19 mouse cellular contexts compared by ENCODE assay signal in the genomic region with DNA sequence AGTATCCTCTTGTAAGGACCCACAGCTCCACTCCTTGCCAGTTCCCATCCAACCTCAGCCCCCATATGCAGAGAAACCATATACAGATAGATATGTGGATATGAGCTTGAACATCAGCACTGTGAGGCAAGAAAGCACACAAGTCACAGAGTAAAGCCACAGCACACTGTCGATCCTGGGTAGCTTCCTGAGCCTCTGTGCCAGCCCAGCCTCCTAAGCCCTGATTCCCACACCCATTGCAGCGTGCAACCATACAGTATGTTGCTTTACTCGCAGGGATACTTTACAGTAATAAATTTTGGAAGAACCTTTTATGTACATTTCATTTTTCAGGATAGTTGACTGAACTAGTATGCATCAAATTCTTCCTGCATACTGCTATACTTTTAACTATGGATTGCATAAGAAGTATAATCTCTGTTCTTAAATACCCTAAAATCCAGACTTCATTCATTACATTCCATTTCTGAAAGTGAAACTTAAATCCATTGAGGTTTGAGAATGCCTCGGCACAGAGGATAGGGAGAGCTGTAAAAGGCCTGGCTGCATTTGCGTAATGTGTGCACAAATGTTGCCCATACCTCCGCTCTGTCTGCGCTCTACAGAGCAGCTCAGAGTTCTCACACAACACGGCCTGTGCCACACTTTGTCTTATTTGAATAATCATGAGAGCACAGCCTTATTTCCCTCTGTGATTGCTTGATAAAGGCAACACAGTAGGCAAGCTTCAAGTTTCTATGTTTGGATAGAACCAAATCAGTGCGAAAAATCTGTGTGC. TPM values are rescaled to one million over a fixed set of nuclear protein-coding genes. Genes with fewer than 3 reads are reported as not detected.
DNase-seq lines count a peak whose midpoint lies in the region; ATAC-seq and TF ChIP-seq lines count a peak whose summit lies in the region.
"Had no signal": no experiment of that assay in that cellular context is flagged by ENCODE, and none has a peak within 500 bp of the region (broad histone marks: within the 10 kb centered on the region; RNA-seq: fewer than 3 reads in every experiment).

No protein-coding gene starts in this region.

- peaks cover 36% of the 10 kb centered on the region for H3K4me1 ChIP-seq in embryonic facial prominence, embryonic 13.5 days
- H3K4me1 ChIP-seq in embryonic facial prominence, embryonic 10.5 days: peaks cover 11% of the 10 kb centered on the region; the same call in 1 of the 2 replicates
- H3K4me1 ChIP-seq in limb, embryonic 15.5 days: peaks cover 24% of the 10 kb centered on the region
- H3K4me1 ChIP-seq: liver, embryonic 15.5 days; midbrain, embryonic 15.5 days; neural tube, embryonic 12.5 days had no signal

- H3K4me2 ChIP-seq in embryonic facial prominence, embryonic 13.5 days: peak overlapping the region; percentile 11
- no peak overlapping the region for H3K4me2 ChIP-seq in limb, embryonic 15.5 days
- H3K4me2 ChIP-seq: embryonic facial prominence, embryonic 15.5 days; liver, embryonic 15.5 days; midbrain, embryonic 15.5 days; neural tube, embryonic 12.5 days had no signal

- no peak overlapping the region for H3K4me3 ChIP-seq in embryonic facial prominence, embryonic 13.5 days
- no peak overlapping the region for H3K4me3 ChIP-seq in embryonic facial prominence, embryonic 10.5 days
- H3K4me3 ChIP-seq in layer of hippocampus, adult 2 months: peak overlapping the region; percentile 6; the same call in 1 of the 2 replicates
- H3K4me3 ChIP-seq in limb, embryonic 15.5 days: no peak overlapping the region
- H3K4me3 ChIP-seq: embryonic facial prominence, embryonic 15.5 days; liver, embryonic 15.5 days; midbrain, embryonic 15.5 days; neural tube, embryonic 12.5 days had no signal

- no peaks in the 10 kb centered on the region for H3K27me3 ChIP-seq in embryonic facial prominence, embryonic 13.5 days
- H3K27me3 ChIP-seq in embryonic facial prominence, embryonic 10.5 days (replicated peaks; ENCODE audit: low read depth, poor library complexity, severe bottlenecking): 0 out of 2 replicates have a peak, but pooled peaks cover 3% of the 10 kb centered on the region
- H3K27me3 ChIP-seq in limb, embryonic 15.5 days: no peaks in the 10 kb centered on the region
- H3K27me3 ChIP-seq: CH12.LX; embryonic facial prominence, embryonic 15.5 days; liver, embryonic 15.5 days; midbrain, embryonic 15.5 days; neural tube, embryonic 12.5 days had no signal

- H3K9ac ChIP-seq in embryonic facial prominence, embryonic 13.5 days: no peak overlapping the region
- no peak overlapping the region for H3K9ac ChIP-seq in limb, embryonic 15.5 days
- H3K9ac ChIP-seq: embryonic facial prominence, embryonic 15.5 days; liver, embryonic 15.5 days; midbrain, embryonic 15.5 days; neural tube, embryonic 12.5 days had no signal

- H3K27ac ChIP-seq in embryonic facial prominence, embryonic 13.5 days: peak overlapping the region; percentile 22; the same call in 1 of the 2 replicates
- no peak overlapping the region for H3K27ac ChIP-seq in embryonic facial prominence, embryonic 10.5 days (replicated peaks)
- no peak overlapping the region for H3K27ac ChIP-seq in layer of hippocampus, adult 2 months
- H3K27ac ChIP-seq in limb, embryonic 15.5 days: 0 out of 2 replicates have a peak overlapping the region, but pooled peaks have one; percentile 2
- H3K27ac ChIP-seq: embryonic facial prominence, embryonic 15.5 days; liver, embryonic 15.5 days; midbrain, embryonic 15.5 days; neural tube, embryonic 12.5 days had no signal

- ATAC-seq in embryonic facial prominence, embryonic 13.5 days (ENCODE audit: insufficient number of reproducible peaks, insufficient read depth, low FRiP score, low TSS enrichment, low read depth): no peak
- no peak for ATAC-seq in limb, embryonic 15.5 days (ENCODE audit: insufficient number of reproducible peaks, low FRiP score, low TSS enrichment, low read depth)
- ATAC-seq in CD4-positive, CD25-positive, alpha-beta regulatory T cell, adult 4 months: no peak
- ATAC-seq: midbrain, embryonic 15.5 days had no signal

- no peaks in the 10 kb centered on the region for H3K9me3 ChIP-seq in embryonic facial prominence, embryonic 13.5 days
- H3K9me3 ChIP-seq in embryonic facial prominence, embryonic 10.5 days: no peaks in the 10 kb centered on the region
- H3K9me3 ChIP-seq in limb, embryonic 15.5 days: no peaks in the 10 kb centered on the region
- H3K9me3 ChIP-seq: embryonic facial prominence, embryonic 15.5 days; liver, embryonic 15.5 days; midbrain, embryonic 15.5 days; neural tube, embryonic 12.5 days had no signal

- WGBS in embryonic facial prominence, embryonic 13.5 days: 51% methylated on average over 9 of the region's 9 CpGs
- 84% methylated on average over 9 of the region's 9 CpGs for whole genome bisulfite sequencing in embryonic facial prominence, embryonic 10.5 days
- WGBS in limb, embryonic 15.5 days: 51% methylated on average over 9 of the region's 9 CpGs

- TF ChIP-seq CTCF in layer of hippocampus, adult 2 months (conservative IDR thresholded peaks at IDR 0.05): no peak

- no peak for DNase-seq in embryonic facial prominence, embryonic 10.5 days (ENCODE audit: low spot score)
- DNase-seq in layer of hippocampus, adult 2 months (ENCODE audit: low spot score in 2 of 2): no peak
- no peak for DNase-seq in layer of hippocampus, adult 8-10 months (ENCODE audit: low spot score in 2 of 2)
- peak; percentile 35 for DNase-seq in NIH3T3 (ENCODE audit: low read depth)
- DNase-seq in cerebellum, adult 18-20 months: no peak
- DNase-seq: cerebellum, adult 11-12 months; kidney, postnatal 10 days had no signal

- H3K36me3 ChIP-seq in embryonic facial prominence, embryonic 13.5 days: no peaks in the 10 kb centered on the region
- no peaks in the 10 kb centered on the region for H3K36me3 ChIP-seq in embryonic facial prominence, embryonic 10.5 days (replicated peaks)
- H3K36me3 ChIP-seq in limb, embryonic 15.5 days: 0 out of 2 replicates have a peak, but pooled peaks cover 2% of the 10 kb centered on the region
- H3K36me3 ChIP-seq: embryonic facial prominence, embryonic 15.5 days; liver, embryonic 15.5 days; midbrain, embryonic 15.5 days; neural tube, embryonic 12.5 days had no signal

RNA-seq across cellular contexts. Expression of a gene that starts 14.2 kb away (rescaled TPM):
- 12.6 and 17.0 TPM in 2 replicates for polyA plus RNA-seq in embryonic facial prominence, embryonic 13.5 days (2015; fragmentation: Nextera tagmentation; extraction: Ambion mirVana)
- 2.3 and 4.4 TPM in 2 replicates for polyA plus RNA-seq in embryonic facial prominence, embryonic 10.5 days (2016; fragmentation: Nextera tagmentation; extraction: Ambion mirVana)
- total RNA-seq in layer of hippocampus, adult 2 months (2021): 10 to 100 TPM; 12.3 to 12.9 TPM
- 10 to 100 TPM; 11.1 to 15.6 (median 14.5) TPM for total RNA-seq in layer of hippocampus, adult 8-10 months (2022)
- 28.7 and 28.9 TPM in 2 replicates for polyA plus RNA-seq in limb, embryonic 15.5 days (2015; fragmentation: Nextera tagmentation; extraction: Ambion mirVana)
- polyA plus RNA-seq in CD4-positive, CD25-positive, alpha-beta regulatory T cell, adult 4 months (2017; shearing (Covaris generic)): 1 to 10 TPM in 1 of 2 experiments, under 1 TPM in 1; 0.19 to 1.3 TPM
- total RNA-seq: common myeloid progenitor, adult 5-6 weeks; granulocyte monocyte progenitor cell, adult 5-6 weeks; hematopoietic stem cell, adult 5-6 weeks; megakaryocyte progenitor cell, adult 5-6 weeks had no signal

Comparison
In these comparisons a context has a peak if more than half of its experiments do, and no peak if none do; other contexts are left out.
1. H3K27ac ChIP-seq: peak in embryonic facial prominence, embryonic 13.5 days (single experiment) and limb, embryonic 15.5 days (single experiment); none in embryonic facial prominence, embryonic 10.5 days (single experiment) and layer of hippocampus, adult 2 months (single experiment).